ENCODE assay signal across 11 mouse cellular contexts in genomic region chr8:118286282-118287180, GRCm38 (mm10). TPM values are rescaled to one million over a fixed set of nuclear protein-coding genes. Genes with fewer than 3 reads are reported as not detected.
DNase-seq lines count a peak whose midpoint lies in the region; ATAC-seq and TF ChIP-seq lines count a peak whose summit lies in the region.
"Had no signal": no experiment of that assay in that cellular context is flagged by ENCODE, and none has a peak within 500 bp of the region (broad histone marks: within the 10 kb centered on the region; RNA-seq: fewer than 3 reads in every experiment).

No protein-coding gene starts in this region.

- no peak for TF ChIP-seq CTCF in C2C12 (IDR thresholded peaks at IDR 0.05; ENCODE audit: control insufficient read depth, insufficient read depth, insufficient read length)

- peak overlapping the region; percentile 33 for H3ac ChIP-seq in C2C12 (ENCODE audit: control insufficient read depth, insufficient read length, low read depth)

- DNase-seq in adipocyte (ENCODE audit: low spot score) = peak; percentile 46
- no peak for DNase-seq in heart, embryonic 10.5 days (ENCODE audit: low spot score)
- peak; percentile 50 for DNase-seq in lung, postnatal 10 days
- DNase-seq in layer of hippocampus, adult 9-11 months = no peak
- no peak for DNase-seq in liver, embryonic 11.5 days (ENCODE audit: low spot score)
- no peak for DNase-seq in kidney, postnatal 14 days
- DNase-seq: layer of hippocampus, postnatal 36 days had no signal

- ATAC-seq in liver, embryonic 11.5 days (replicated peaks; ENCODE audit: low FRiP score) = no peak
- ATAC-seq in megakaryocyte progenitor cell, adult 5-6 weeks (replicated peaks; ENCODE audit: poor library complexity) = no peak

- 17% methylated on average over 10 of the region's 10 CpGs for WGBS in heart, embryonic 10.5 days
- WGBS in liver, embryonic 11.5 days = 26% methylated on average over 10 of the region's 10 CpGs

- H3K4me1 ChIP-seq in heart, embryonic 10.5 days = peaks cover 72% of the 10 kb centered on the region
- no peaks in the 10 kb centered on the region for H3K4me1 ChIP-seq in liver, embryonic 11.5 days (replicated peaks; ENCODE audit: control insufficient read depth, insufficient read depth, low read length)

- no peaks in the 10 kb centered on the region for H3K9me3 ChIP-seq in heart, embryonic 10.5 days
- H3K9me3 ChIP-seq in liver, embryonic 11.5 days (ENCODE audit: control insufficient read depth, low read length) = no peaks in the 10 kb centered on the region

- peaks cover 22% of the 10 kb centered on the region for H3K79me3 ChIP-seq in C2C12 (ENCODE audit: low read depth)

- H3K27me3 ChIP-seq in C2C12 (ENCODE audit: control insufficient read depth, insufficient read depth, insufficient read length) = no peaks in the 10 kb centered on the region
- H3K27me3 ChIP-seq in heart, embryonic 10.5 days (ENCODE audit: insufficient read depth, poor library complexity, severe bottlenecking) = peaks cover 31% of the 10 kb centered on the region
- H3K27me3 ChIP-seq in liver, embryonic 11.5 days (replicated peaks; ENCODE audit: control insufficient read depth, insufficient read depth, low read length) = peaks cover 41% of the 10 kb centered on the region

- H3K4me2 ChIP-seq in liver, embryonic 11.5 days = no peak overlapping the region

- no peak overlapping the region for H3K9ac ChIP-seq in liver, embryonic 11.5 days (ENCODE audit: low read depth, low read length)

- no peak overlapping the region for H3K4me3 ChIP-seq in C2C12 (ENCODE audit: insufficient read depth, poor library complexity, severe bottlenecking)
- peak overlapping the region; percentile 65 for H3K4me3 ChIP-seq in heart, embryonic 10.5 days
- H3K4me3 ChIP-seq in liver, embryonic 11.5 days (ENCODE audit: low read depth, low read length) = no peak overlapping the region

- peaks cover 66% of the 10 kb centered on the region for H3K79me2 ChIP-seq in C2C12 (ENCODE audit: control insufficient read depth, insufficient read depth)

- peak overlapping the region; percentile 83 for H3K27ac ChIP-seq in heart, embryonic 10.5 days
- no peak overlapping the region for H3K27ac ChIP-seq in liver, embryonic 11.5 days (ENCODE audit: low read depth, low read length)

- H3K36me3 ChIP-seq in C2C12 (ENCODE audit: control insufficient read depth, insufficient read depth) = no peaks in the 10 kb centered on the region
- H3K36me3 ChIP-seq in heart, embryonic 10.5 days = no peaks in the 10 kb centered on the region
- H3K36me3 ChIP-seq in liver, embryonic 11.5 days (ENCODE audit: control insufficient read depth, insufficient read depth, low read length) = no peaks in the 10 kb centered on the region

TF ChIP-seq in C2C12, 6 proteins besides CTCF, POLR2A, EP300 and RAD21:
- TF ChIP-seq CEBPB (IDR thresholded peaks at IDR 0.05; ENCODE audit: low read depth) (no peak), MAX (IDR thresholded peaks at IDR 0.05) (peak; percentile 92), USF1 (IDR thresholded peaks at IDR 0.05; ENCODE audit: low read depth) (no peak), FOSL1 (IDR thresholded peaks at IDR 0.05; ENCODE audit: insufficient read depth, low read length, poor library complexity, severe bottlenecking) (peak; percentile 37), MYOD1 (IDR thresholded peaks at IDR 0.05; ENCODE audit: control insufficient read depth, insufficient read length, low read depth) (peak; percentile 22)

RNA-seq across cellular contexts. Expression of gene Cdh13, which starts 3.0 kb away (rescaled TPM):
- 9.4 TPM for polyA plus RNA-seq in C2C12 (2012; fragmentation: generic; extraction: Trizol)
- polyA plus RNA-seq in heart, embryonic 10.5 days (2016; fragmentation: Nextera tagmentation; extraction: Ambion mirVana) = 14.4 and 28.6 TPM in 2 replicates
- 2.5 and 2.9 TPM in 2 replicates for polyA plus RNA-seq in liver, embryonic 11.5 days (2014; fragmentation: Nextera tagmentation; extraction: Ambion mirVana)
- not detected in 2 replicates for total RNA-seq in megakaryocyte progenitor cell, adult 5-6 weeks (2015)
- not detected in 2 replicates for total RNA-seq in megakaryocyte progenitor cell, adult 5-6 weeks (2017)
- total RNA-seq: common myeloid progenitor, adult 5-6 weeks; monocyte, adult 5-6 weeks had no signal

Comparison
In these comparisons a context has a peak if more than half of its experiments do, and no peak if none do; other contexts are left out.
1. DNase-seq: peak in adipocyte (single experiment) and lung, postnatal 10 days (single experiment); none in heart, embryonic 10.5 days (single experiment), layer of hippocampus, adult 9-11 months (single experiment), liver, embryonic 11.5 days (single experiment) and kidney, postnatal 14 days (single experiment).